In the genomic region with DNA sequence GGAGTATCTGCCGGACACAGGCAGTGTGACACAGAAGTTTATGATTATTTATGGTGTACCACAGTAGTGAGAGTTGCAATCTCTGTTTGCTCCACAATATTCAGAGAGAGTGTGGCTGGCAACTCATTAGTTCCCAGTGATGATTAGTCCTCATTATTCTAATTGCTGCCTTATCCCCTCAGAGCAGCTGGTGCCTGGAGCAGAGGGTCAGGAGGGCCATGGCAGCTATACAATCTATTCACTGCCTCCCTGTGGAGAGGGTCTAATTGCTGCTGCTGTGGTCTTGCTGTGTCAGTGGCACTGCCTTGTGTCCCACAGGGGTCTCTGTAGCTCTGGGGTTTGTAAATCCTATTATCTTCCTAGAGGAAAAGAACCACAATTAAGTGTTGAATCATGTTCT, we compare ENCODE assay signal across 12 mouse cellular contexts.
DNase-seq lines count a peak whose midpoint lies in the region; ATAC-seq and TF ChIP-seq lines count a peak whose summit lies in the region.
"Had no signal": no experiment of that assay in that cellular context is flagged by ENCODE, and none has a peak within 500 bp of the region (broad histone marks: within the 10 kb centered on the region; RNA-seq: fewer than 3 reads in every experiment).

No protein-coding gene starts in this region.

- H3K4me1 ChIP-seq in forebrain, embryonic 12.5 days, result peaks cover 8% of the 10 kb centered on the region; the same call in 1 of the 2 replicates
- H3K4me1 ChIP-seq in hindbrain, postnatal 0 days (ENCODE audit: insufficient read depth, low read length), result no peaks in the 10 kb centered on the region
- no peaks in the 10 kb centered on the region for H3K4me1 ChIP-seq in kidney, embryonic 15.5 days
- H3K4me1 ChIP-seq: heart, embryonic 12.5 days; limb, embryonic 12.5 days had no signal

- no peak for TF ChIP-seq CTCF in hindbrain, postnatal 0 days (IDR thresholded peaks at IDR 0.05; ENCODE audit: low read depth)

- WGBS in forebrain, embryonic 12.5 days, result 20% methylated on average over 1 of the region's 1 CpGs
- 32% methylated on average over 1 of the region's 1 CpGs for WGBS in hindbrain, postnatal 0 days
- WGBS in kidney, embryonic 15.5 days, result 57% methylated on average over 1 of the region's 1 CpGs

- peak; percentile 2 to 17 for DNase-seq in cerebellum, postnatal 14 days
- no peak for DNase-seq in cerebellum, adult 8-10 months
- peak; percentile 39 for DNase-seq in hindbrain, postnatal 0 days (ENCODE audit: low spot score)
- peak; percentile 95 for DNase-seq in retina, postnatal 1 day
- no peak for DNase-seq in kidney, adult 18-20 months
- DNase-seq in natural killer cell, adult 2 months (ENCODE audit: low spot score in 2 of 2), result no peak
- DNase-seq: lung, adult 2 months; right cerebral cortex, adult 18-20 months had no signal

- no peaks in the 10 kb centered on the region for H3K36me3 ChIP-seq in forebrain, embryonic 12.5 days (replicated peaks)
- H3K36me3 ChIP-seq in hindbrain, postnatal 0 days (ENCODE audit: insufficient read depth, low read length), result no peaks in the 10 kb centered on the region
- no peaks in the 10 kb centered on the region for H3K36me3 ChIP-seq in kidney, embryonic 15.5 days
- H3K36me3 ChIP-seq: heart, embryonic 12.5 days; limb, embryonic 12.5 days had no signal

- no peak overlapping the region for H3K4me2 ChIP-seq in forebrain, embryonic 12.5 days
- no peak overlapping the region for H3K4me2 ChIP-seq in hindbrain, postnatal 0 days (ENCODE audit: low read depth, low read length)
- H3K4me2 ChIP-seq in kidney, embryonic 15.5 days, result no peak overlapping the region
- H3K4me2 ChIP-seq: heart, embryonic 12.5 days; limb, embryonic 12.5 days had no signal

- H3K4me3 ChIP-seq in forebrain, embryonic 12.5 days (replicated peaks), result no peak overlapping the region
- no peak overlapping the region for H3K4me3 ChIP-seq in hindbrain, postnatal 0 days (ENCODE audit: low read length)
- H3K4me3 ChIP-seq in kidney, embryonic 15.5 days (replicated peaks), result no peak overlapping the region
- H3K4me3 ChIP-seq: heart, embryonic 12.5 days; limb, embryonic 12.5 days had no signal

- peak; percentile 92 for ATAC-seq in forebrain, embryonic 12.5 days (ENCODE audit: low FRiP score)
- peak; percentile 68 for ATAC-seq in hindbrain, postnatal 0 days
- ATAC-seq in kidney, embryonic 15.5 days (replicated peaks; ENCODE audit: low FRiP score), result no peak

- H3K9me3 ChIP-seq in forebrain, embryonic 12.5 days, result no peaks in the 10 kb centered on the region
- H3K9me3 ChIP-seq in hindbrain, postnatal 0 days (ENCODE audit: low read length), result no peaks in the 10 kb centered on the region
- H3K9me3 ChIP-seq in kidney, embryonic 15.5 days (replicated peaks), result no peaks in the 10 kb centered on the region
- H3K9me3 ChIP-seq: heart, embryonic 12.5 days; limb, embryonic 12.5 days had no signal

- no peak overlapping the region for H3K27ac ChIP-seq in forebrain, embryonic 12.5 days
- H3K27ac ChIP-seq in hindbrain, postnatal 0 days, result no peak overlapping the region
- H3K27ac ChIP-seq in kidney, embryonic 15.5 days, result no peak overlapping the region
- H3K27ac ChIP-seq: limb, embryonic 12.5 days had no signal

- H3K27me3 ChIP-seq in forebrain, embryonic 12.5 days, result no peaks in the 10 kb centered on the region
- H3K27me3 ChIP-seq in hindbrain, postnatal 0 days (ENCODE audit: insufficient read depth, low read length), result no peaks in the 10 kb centered on the region
- H3K27me3 ChIP-seq in kidney, embryonic 15.5 days, result no peaks in the 10 kb centered on the region
- H3K27me3 ChIP-seq: heart, embryonic 12.5 days; limb, embryonic 12.5 days had no signal

- no peak overlapping the region for H3K9ac ChIP-seq in forebrain, embryonic 12.5 days
- no peak overlapping the region for H3K9ac ChIP-seq in hindbrain, postnatal 0 days (replicated peaks; ENCODE audit: low read length)
- H3K9ac ChIP-seq in kidney, embryonic 15.5 days, result no peak overlapping the region
- H3K9ac ChIP-seq: heart, embryonic 12.5 days; limb, embryonic 12.5 days had no signal

Comparison
In these comparisons a context has a peak if more than half of its experiments do, and no peak if none do; other contexts are left out.
1. DNase-seq: peak in cerebellum, postnatal 14 days (2 of 2), hindbrain, postnatal 0 days (single experiment) and retina, postnatal 1 day (single experiment); none in cerebellum, adult 8-10 months (single experiment), kidney, adult 18-20 months (single experiment) and natural killer cell, adult 2 months (0 of 2).